Mouse (Mus musculus) cortical plate, adult 2 months (tissue): ENCODE results near the gene Creld2.

ENCODE experiments used
- CTCF ChIP-seq: fragments of 200-500 bp; IDR thresholded peaks from 2 replicates; pipeline ENCODE4 v1.5.1; 2011; ENCODE audit warnings: mild to moderate bottlenecking, control low read depth, low read length; ENCODE audit not compliant: insufficient read depth; ENCODE audit errors: extremely low read depth
- POLR2A ChIP-seq: fragments of 200-500 bp; IDR thresholded peaks from 2 replicates; pipeline ENCODE4 v1.6.1; 2011; ENCODE audit warnings: mild to moderate bottlenecking, low read length, control low read depth; ENCODE audit not compliant: insufficient read depth; ENCODE audit errors: extremely low read depth

DNA sequence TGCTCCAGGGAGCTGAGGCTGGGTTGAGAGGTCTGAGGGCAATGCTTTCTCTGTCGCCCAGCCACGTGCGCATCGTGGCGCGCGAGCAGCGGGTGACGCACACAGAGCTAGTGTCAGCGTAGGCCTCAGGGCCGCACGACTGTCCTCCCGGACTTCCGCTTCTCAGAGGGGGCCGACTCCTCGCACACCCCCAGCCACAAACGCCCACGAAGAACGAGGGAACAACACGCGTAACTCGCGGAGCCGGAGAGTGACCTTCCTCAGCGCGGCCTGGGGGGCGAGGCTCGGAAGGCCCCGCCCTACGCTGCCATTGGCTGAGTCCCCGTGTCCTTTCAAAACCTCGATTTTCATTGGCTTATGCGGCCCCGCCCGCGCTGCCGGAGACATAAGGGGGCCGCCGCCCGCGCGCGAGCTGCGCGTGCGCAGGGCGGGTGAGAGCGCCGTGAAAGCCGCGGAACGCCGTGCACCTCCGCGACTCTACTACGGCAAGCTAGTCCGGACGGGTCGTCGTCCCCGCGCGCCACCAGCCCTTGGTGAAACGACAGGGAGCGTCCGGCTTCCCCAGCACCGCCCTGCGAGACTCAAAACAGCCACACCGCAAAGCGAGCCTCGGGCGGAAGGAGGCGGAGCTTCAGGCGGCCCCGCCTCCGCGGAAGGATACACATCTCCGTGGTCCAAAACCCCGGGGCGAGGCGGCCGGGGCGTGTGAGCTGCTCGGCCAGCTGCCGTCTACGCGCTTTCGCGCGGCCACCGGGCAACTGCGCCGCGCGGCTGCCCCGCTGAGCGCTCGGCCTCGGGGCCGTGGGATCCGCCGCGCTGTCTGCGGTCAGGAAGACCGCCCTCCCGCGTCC lies 42.6 kb downstream of the Creld2 start, which contains the start of gene Pim3:
- TF ChIP-seq CTCF (no peak), POLR2A (peak; percentile 88)
